Mouse (Mus musculus) ES-Bruce4 (cell line): ENCODE measurements around the gene Cbfb. TPM values are rescaled to one million over a fixed set of nuclear protein-coding genes. Genes with fewer than 3 reads are reported as not detected.

Experiments
- H3K27ac ChIP-seq: 2 replicates; pipeline ENCODE4 v1.5.1; 2012; ENCODE audit warnings: low read length, inconsistent platforms; ENCODE audit not compliant: insufficient read depth
- H3K27me3 ChIP-seq: 2 replicates; pipeline ENCODE4 v1.6.1; 2012; ENCODE audit warnings: mild to moderate bottlenecking, low read length, inconsistent platforms; ENCODE audit not compliant: control insufficient read depth, poor library complexity, insufficient read depth, severe bottlenecking
- H3K36me3 ChIP-seq: 2 replicates; pipeline ENCODE4 v1.6.1; 2012; ENCODE audit warnings: inconsistent platforms, mild to moderate bottlenecking, low read length, moderate library complexity; ENCODE audit not compliant: control insufficient read depth, poor library complexity, insufficient read depth, severe bottlenecking
- H3K4me1 ChIP-seq: one replicate; pipeline ENCODE4 v1.8.1; 2011; ENCODE audit warnings: low read length; ENCODE audit not compliant: control insufficient read depth, insufficient read depth
- H3K4me3 ChIP-seq: 2 replicates; pipeline ENCODE4 v1.5.1; 2011; ENCODE audit warnings: low read depth, mild to moderate bottlenecking, low read length
- H3K9ac ChIP-seq: 2 replicates; pipeline ENCODE4 v1.6.1; 2012; ENCODE audit warnings: low read depth, mild to moderate bottlenecking, inconsistent platforms; ENCODE audit not compliant: poor library complexity, severe bottlenecking
- H3K9me3 ChIP-seq: replicated peaks from 2 replicates; pipeline ENCODE4 v1.6.1; 2012; ENCODE audit warnings: mild to moderate bottlenecking, low read length, inconsistent platforms; ENCODE audit not compliant: control insufficient read depth, poor library complexity, insufficient read depth, severe bottlenecking
- CTCF ChIP-seq: IDR thresholded peaks from one replicate; pipeline ENCODE4 v1.8.1; 2011; ENCODE audit warnings: low read depth, low read length
- EP300 ChIP-seq: IDR thresholded peaks from 2 replicates; pipeline ENCODE4 v1.6.1; 2011; ENCODE audit warnings: low read depth, low read length; ENCODE audit not compliant: insufficient read depth
- POLR2A ChIP-seq: IDR thresholded peaks from one replicate; pipeline ENCODE4 v1.8.1; 2011; ENCODE audit warnings: low read length; ENCODE audit not compliant: insufficient read depth
- polyA plus RNA-seq: library from polyadenylated mRNA; stranded (reverse); fragments of >200 nt; gene quantifications from 2 replicates; pipeline ENCODE4 v1.2.4, GENCODE M21; 2011; ENCODE audit warnings: low read depth; ENCODE audit not compliant: missing spikeins, insufficient read depth, insufficient read length

Cbfb gene
- polyA plus RNA-seq, 1 experiment: 85.5 TPM

DNA sequence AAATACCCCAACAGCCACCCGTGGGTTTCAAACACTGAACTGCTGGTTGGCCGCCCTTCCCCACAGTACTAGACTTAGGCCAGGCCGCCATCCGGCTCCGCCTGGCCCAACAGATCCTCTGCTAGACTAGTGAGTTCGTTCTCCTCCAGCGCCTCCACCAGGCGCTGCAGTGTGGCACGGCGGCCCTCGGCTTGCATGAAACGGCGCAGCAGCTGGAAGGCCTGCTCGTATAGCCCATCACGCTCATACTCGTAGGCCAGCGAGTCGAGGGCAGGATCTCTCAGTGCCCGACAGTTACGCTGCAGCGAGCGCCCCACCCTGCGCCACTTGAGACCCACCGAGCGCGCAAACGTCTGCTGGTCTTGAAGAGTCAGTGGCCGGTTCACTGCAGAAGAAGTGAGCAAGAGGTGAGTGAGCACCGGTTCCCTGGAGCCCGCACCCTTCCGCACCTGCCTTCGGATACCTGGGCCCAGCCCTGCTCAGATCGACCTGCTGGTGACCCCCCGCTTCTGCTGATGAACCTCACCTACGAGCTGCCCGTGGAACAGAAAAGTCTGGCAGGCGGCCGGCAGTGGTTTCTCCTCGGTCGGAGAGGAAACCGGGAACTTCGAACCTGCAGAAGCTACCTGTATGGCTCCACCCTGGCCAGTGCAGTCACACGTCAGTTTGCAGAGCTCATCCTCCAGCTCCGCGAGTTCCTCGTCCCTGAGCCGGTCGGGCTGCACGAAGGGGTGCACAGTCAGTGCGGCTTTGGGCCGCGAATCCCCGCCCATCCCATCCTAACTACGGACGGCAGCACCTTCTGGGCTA is 88.6 kb downstream of the Cbfb start:
- H3K4me1 ChIP-seq: no peaks in the 10 kb centered on the region
- no peaks in the 10 kb centered on the region for H3K36me3 ChIP-seq
- H3K27me3 ChIP-seq: no peaks in the 10 kb centered on the region
- peak overlapping the region; percentile 65 for H3K4me3 ChIP-seq
- H3K9ac ChIP-seq: peak overlapping the region; percentile 32
- H3K9me3 ChIP-seq: no peaks in the 10 kb centered on the region
- H3K27ac ChIP-seq: no peak overlapping the region
- TF ChIP-seq POLR2A (no peak), CTCF (peak; percentile 33), EP300 (no peak; the same call in 1 of the 2 replicates)

GRCm38 (mm10) chr8:105259721-105260320 is 89.3 kb downstream of the Cbfb start:
- Histone ChIP-seq H3K27me3 (no peaks in the 10 kb centered on the region), H3K9ac (peak overlapping the region; percentile 32)
- TF ChIP-seq EP300 (0 out of 2 replicates have a peak, but pooled peaks have one; percentile 51), POLR2A (no peak), CTCF (peak; percentile 96)

DNA sequence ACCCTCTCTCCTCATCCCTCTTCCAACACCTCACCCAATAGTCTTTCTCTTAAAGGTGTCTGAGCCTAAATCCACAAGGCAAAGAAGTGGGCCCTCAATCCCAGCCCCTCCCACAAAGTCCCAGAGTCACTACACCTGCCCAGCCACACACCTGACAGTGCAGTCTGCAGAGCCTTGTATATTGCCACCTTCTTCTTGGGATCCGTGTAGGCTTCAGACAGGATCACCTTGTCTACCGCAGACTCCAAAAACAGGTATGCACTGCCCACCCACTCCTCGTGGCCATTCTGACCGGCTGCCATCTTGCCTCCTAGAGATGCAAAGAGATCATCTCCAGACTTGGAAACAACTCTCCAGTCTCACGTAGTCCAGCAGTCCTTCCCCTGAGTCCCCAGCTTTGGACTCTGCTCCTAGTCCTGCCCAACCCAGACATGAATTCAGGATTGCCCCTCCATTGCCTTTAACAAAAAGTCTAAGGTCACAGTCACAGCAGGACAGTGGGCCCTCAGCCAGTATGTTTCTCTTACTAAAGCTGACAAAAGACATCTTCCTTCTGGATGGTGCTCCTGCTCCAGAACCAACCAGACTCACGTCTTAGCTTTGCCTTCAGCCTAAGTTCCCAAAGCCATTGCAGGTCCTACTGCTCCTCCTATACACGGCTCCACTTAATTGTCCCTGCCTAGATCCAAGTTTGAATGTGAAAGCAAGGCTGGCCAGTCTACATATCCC is 90.1 kb downstream of the Cbfb start:
- Histone ChIP-seq H3K4me3 (no peak overlapping the region), H3K36me3 (no peaks in the 10 kb centered on the region), H3K4me1 (no peaks in the 10 kb centered on the region), H3K27me3 (no peaks in the 10 kb centered on the region), H3K9me3 (no peaks in the 10 kb centered on the region), H3K27ac (no peak overlapping the region), H3K9ac (no peak overlapping the region)
- TF ChIP-seq CTCF (no peak), POLR2A (no peak), EP300 (no peak)

More at GRCm38 (mm10) chr8:105259721-105260320, 89.3 kb downstream of the Cbfb start:
- Histone ChIP-seq H3K36me3 (no peaks in the 10 kb centered on the region), H3K27ac (no peak overlapping the region), H3K4me1 (no peaks in the 10 kb centered on the region), H3K9me3 (no peaks in the 10 kb centered on the region), H3K4me3 (peak overlapping the region; percentile 65)

GRCm38 (mm10) chr8:105261326-105261980 is 91.0 kb downstream of the Cbfb start:
- Histone ChIP-seq H3K9me3 (no peaks in the 10 kb centered on the region), H3K36me3 (no peaks in the 10 kb centered on the region), H3K4me1 (no peaks in the 10 kb centered on the region), H3K4me3 (no peak overlapping the region), H3K27me3 (no peaks in the 10 kb centered on the region), H3K9ac (no peak overlapping the region), H3K27ac (no peak overlapping the region)
- TF ChIP-seq EP300 (no peak), CTCF (peak; percentile 4), POLR2A (no peak)

DNA sequence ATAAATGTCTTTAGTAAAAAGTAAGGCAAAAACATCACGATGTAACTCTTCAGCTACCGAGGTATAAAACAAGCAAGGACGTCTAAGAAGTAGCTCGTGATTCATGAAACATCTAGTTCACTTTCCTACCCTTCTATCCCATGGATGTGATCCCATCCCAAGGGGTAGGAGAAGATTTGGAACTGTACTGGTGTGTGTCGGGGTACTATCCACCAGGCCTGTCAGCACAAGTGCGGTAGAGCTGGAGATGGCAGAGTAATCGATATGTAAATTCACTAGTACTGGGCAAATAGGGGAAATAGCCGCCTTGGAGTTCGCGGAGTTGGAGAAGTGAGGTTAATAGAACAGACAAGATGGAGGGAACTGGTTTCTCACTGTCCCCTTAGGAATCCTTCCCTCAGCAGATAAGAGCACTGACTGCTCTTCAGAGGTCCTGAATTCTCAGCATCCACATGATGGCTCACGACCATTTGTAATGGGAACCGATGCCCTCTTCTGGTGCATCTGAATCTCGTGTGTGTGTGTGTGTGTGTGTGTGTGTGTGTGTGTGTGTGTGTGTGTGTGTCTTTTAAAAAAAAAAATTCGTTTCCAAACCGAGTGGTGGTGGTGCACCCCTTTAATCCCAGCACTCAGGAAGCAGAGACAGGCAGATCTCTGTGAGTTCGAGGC is 92.9 kb downstream of the Cbfb start:
- no peak overlapping the region for H3K27ac ChIP-seq
- no peaks in the 10 kb centered on the region for H3K9me3 ChIP-seq
- no peaks in the 10 kb centered on the region for H3K4me1 ChIP-seq
- H3K9ac ChIP-seq: peak overlapping the region; percentile 64; the same call in 1 of the 2 replicates
- no peak for TF ChIP-seq POLR2A
- TF ChIP-seq CTCF: no peak
- no peak for TF ChIP-seq EP300
- H3K36me3 ChIP-seq: no peaks in the 10 kb centered on the region
- H3K27me3 ChIP-seq: 0 out of 2 replicates have a peak, but pooled peaks cover 2% of the 10 kb centered on the region
- no peak overlapping the region for H3K4me3 ChIP-seq
